Comparison of ENCODE assay signal across 8 mouse cellular contexts in the genomic region with DNA sequence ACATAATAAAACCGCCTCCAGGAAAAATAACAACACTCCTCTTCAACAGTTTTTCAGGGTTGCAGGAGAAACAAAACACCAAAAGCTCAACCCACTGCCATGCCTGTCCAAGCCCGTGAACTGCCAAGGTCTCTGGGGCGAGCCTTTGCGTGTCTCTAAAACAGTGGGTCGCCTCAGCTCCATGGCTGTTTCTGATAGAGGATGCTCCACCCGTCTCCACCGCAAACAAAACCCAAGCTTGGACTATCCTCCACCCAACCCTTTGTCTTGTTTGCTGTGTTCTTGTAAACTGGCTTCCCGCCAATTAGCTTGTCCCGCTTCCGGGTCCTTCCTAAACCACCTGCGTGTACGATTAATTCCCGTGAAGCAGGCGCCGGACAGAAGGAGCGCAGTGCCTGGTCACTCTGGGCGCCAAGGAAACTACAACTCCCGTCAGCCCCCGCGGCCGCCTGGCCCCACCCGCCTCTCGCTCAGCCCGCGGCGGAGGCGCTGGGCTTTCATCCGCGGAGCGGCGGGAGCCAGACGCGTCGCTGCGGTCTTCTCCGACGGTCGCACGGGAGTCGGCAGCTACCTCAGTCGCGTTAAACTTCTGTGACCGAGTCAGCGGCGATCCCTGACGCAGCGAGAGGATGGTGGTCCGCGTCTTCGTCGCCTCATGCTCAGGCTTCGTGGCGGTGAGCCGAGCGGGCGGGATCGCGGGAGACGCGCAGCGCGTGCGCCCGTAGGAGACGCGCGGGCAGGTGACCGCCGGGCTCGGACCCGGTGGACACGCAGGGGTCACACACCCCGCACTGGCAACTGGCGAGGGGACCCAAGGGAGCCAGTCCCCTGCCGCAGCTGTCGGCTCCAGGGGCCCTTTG. TPM values are rescaled to one million over a fixed set of nuclear protein-coding genes. Genes with fewer than 3 reads are reported as not detected.
DNase-seq lines count a peak whose midpoint lies in the region; ATAC-seq and TF ChIP-seq lines count a peak whose summit lies in the region.

A gene (plus strand): TSS at position 498 of the 860 bp plus-strand sequence.

- TF ChIP-seq CTCF in embryonic fibroblast, embryonic 13.5 days (IDR thresholded peaks at IDR 0.05; ENCODE audit: borderline replicate concordance, insufficient read depth, low read length), result no peak
- TF ChIP-seq CTCF in spleen, adult 2 months (IDR thresholded peaks at IDR 0.05; ENCODE audit: extremely low read depth, insufficient read depth, insufficient read length, insufficient replicate concordance), result no peak

- H3K4me1 ChIP-seq in erythroblast, embryonic 14.5 days (ENCODE audit: control insufficient read depth), result peaks cover 17% of the 10 kb centered on the region
- H3K4me1 ChIP-seq in embryonic fibroblast, embryonic 13.5 days (ENCODE audit: control insufficient read depth, insufficient read depth, low read length), result no peaks in the 10 kb centered on the region; the same call in 1 of the 2 replicates
- H3K4me1 ChIP-seq in heart, embryonic 12.5 days (replicated peaks), result peaks cover 24% of the 10 kb centered on the region
- H3K4me1 ChIP-seq in kidney, embryonic 16.5 days (ENCODE audit: insufficient read depth, low read length), result no peaks in the 10 kb centered on the region
- peaks cover 7% of the 10 kb centered on the region for H3K4me1 ChIP-seq in limb, embryonic 15.5 days
- peaks cover 2% of the 10 kb centered on the region; the same call in 1 of the 2 replicates for H3K4me1 ChIP-seq in midbrain, embryonic 16.5 days (ENCODE audit: control insufficient read depth, insufficient read depth, low read length)
- H3K4me1 ChIP-seq in spleen, adult 2 months (ENCODE audit: control insufficient read depth, insufficient read depth, insufficient read length), result peaks cover 4% of the 10 kb centered on the region; the same call in 1 of the 2 replicates

- DNase-seq in spleen, adult 2 months (ENCODE audit: low read depth in 1 of 2, low spot score in 2 of 2), result peak in 1 of 2 experiments; percentile 66

- H3K36me3 ChIP-seq in erythroblast, embryonic 14.5 days (ENCODE audit: control insufficient read depth), result no peaks in the 10 kb centered on the region; the same call in 1 of the 2 replicates
- H3K36me3 ChIP-seq in heart, embryonic 12.5 days, result no peaks in the 10 kb centered on the region
- H3K36me3 ChIP-seq in kidney, embryonic 16.5 days (ENCODE audit: insufficient read depth, low read length), result no peaks in the 10 kb centered on the region
- H3K36me3 ChIP-seq in limb, embryonic 15.5 days, result no peaks in the 10 kb centered on the region
- H3K36me3 ChIP-seq in midbrain, embryonic 16.5 days (ENCODE audit: control insufficient read depth, insufficient read depth, low read length), result no peaks in the 10 kb centered on the region
- no peaks in the 10 kb centered on the region for H3K36me3 ChIP-seq in spleen, adult 2 months (ENCODE audit: control insufficient read depth, insufficient read depth, low read length)

- H3K4me2 ChIP-seq in heart, embryonic 12.5 days, result peak within 1 kb of the TSS; percentile 82
- H3K4me2 ChIP-seq in kidney, embryonic 16.5 days (replicated peaks; ENCODE audit: low read depth, low read length), result peak within 1 kb of the TSS; percentile 70
- peak within 1 kb of the TSS; percentile 83 for H3K4me2 ChIP-seq in limb, embryonic 15.5 days
- peak within 1 kb of the TSS; percentile 63 for H3K4me2 ChIP-seq in midbrain, embryonic 16.5 days (ENCODE audit: low read length)

- peak within 1 kb of the TSS; percentile 79 for H3K9ac ChIP-seq in heart, embryonic 12.5 days
- peak within 1 kb of the TSS; percentile 68 for H3K9ac ChIP-seq in kidney, embryonic 16.5 days (replicated peaks; ENCODE audit: low read length)
- H3K9ac ChIP-seq in limb, embryonic 15.5 days, result peak within 1 kb of the TSS; percentile 40
- H3K9ac ChIP-seq in midbrain, embryonic 16.5 days (ENCODE audit: low read depth, low read length), result peak within 1 kb of the TSS; percentile 66

- peak; percentile 85 for TF ChIP-seq POLR2A in embryonic fibroblast, embryonic 13.5 days (IDR thresholded peaks at IDR 0.05; ENCODE audit: low read depth, low read length)
- TF ChIP-seq POLR2A in spleen, adult 2 months (IDR thresholded peaks at IDR 0.05; ENCODE audit: low read depth, low read length), result no peak

- WGBS in heart, embryonic 12.5 days, result 2% methylated on average over 76 of the region's 76 CpGs
- WGBS in kidney, embryonic 16.5 days, result 2% methylated on average over 76 of the region's 76 CpGs
- WGBS in limb, embryonic 15.5 days, result 2% methylated on average over 76 of the region's 76 CpGs
- under 1% methylated on average over 75 of the region's 76 CpGs for WGBS in midbrain, embryonic 16.5 days
- WGBS in spleen, adult 2 months, result 8% methylated on average over 76 of the region's 76 CpGs

- H3K4me3 ChIP-seq in erythroblast, embryonic 14.5 days (replicated peaks), result peak within 1 kb of the TSS; percentile 80
- H3K4me3 ChIP-seq in embryonic fibroblast, embryonic 13.5 days (ENCODE audit: insufficient read depth, low read length), result peak within 1 kb of the TSS; percentile 69
- H3K4me3 ChIP-seq in heart, embryonic 12.5 days, result peak within 1 kb of the TSS; percentile 76
- H3K4me3 ChIP-seq in kidney, embryonic 16.5 days (ENCODE audit: low read length), result peak within 1 kb of the TSS; percentile 68
- peak within 1 kb of the TSS; percentile 66 for H3K4me3 ChIP-seq in limb, embryonic 15.5 days
- H3K4me3 ChIP-seq in midbrain, embryonic 16.5 days (ENCODE audit: low read depth, low read length), result peak within 1 kb of the TSS; percentile 58
- peak within 1 kb of the TSS; percentile 87 for H3K4me3 ChIP-seq in spleen, adult 2 months (ENCODE audit: extremely low read depth, insufficient read depth, insufficient read length)

- H3K9me3 ChIP-seq in erythroblast, embryonic 14.5 days (ENCODE audit: control insufficient read depth, low read length), result peaks cover 2% of the 10 kb centered on the region; the same call in 1 of the 2 replicates
- no peaks in the 10 kb centered on the region for H3K9me3 ChIP-seq in heart, embryonic 12.5 days (replicated peaks)
- H3K9me3 ChIP-seq in kidney, embryonic 16.5 days (ENCODE audit: low read length), result no peaks in the 10 kb centered on the region
- no peaks in the 10 kb centered on the region for H3K9me3 ChIP-seq in limb, embryonic 15.5 days
- no peaks in the 10 kb centered on the region for H3K9me3 ChIP-seq in midbrain, embryonic 16.5 days (replicated peaks; ENCODE audit: control insufficient read depth, low read length, poor library complexity, severe bottlenecking)

- no peak for ATAC-seq in erythroblast, adult 5-6 weeks (replicated peaks; ENCODE audit: low FRiP score, poor library complexity, severe bottlenecking)
- peak; percentile 92 for ATAC-seq in heart, embryonic 12.5 days (ENCODE audit: insufficient number of reproducible peaks, low FRiP score)
- ATAC-seq in kidney, embryonic 16.5 days (ENCODE audit: low FRiP score, low TSS enrichment), result peak; percentile 97
- ATAC-seq in limb, embryonic 15.5 days (ENCODE audit: insufficient number of reproducible peaks, low FRiP score, low TSS enrichment, low read depth), result peak; percentile 78; the same call in 1 of the 2 replicates
- peak; percentile 93 for ATAC-seq in midbrain, embryonic 16.5 days

- no peak within 1 kb of the TSS for H3K27ac ChIP-seq in embryonic fibroblast, embryonic 13.5 days (ENCODE audit: insufficient read depth, low read length)
- H3K27ac ChIP-seq in heart, embryonic 12.5 days (ENCODE audit: poor library complexity, severe bottlenecking), result 0 out of 2 replicates have a peak within 1 kb of the TSS, but pooled peaks have one; percentile 0
- no peak within 1 kb of the TSS for H3K27ac ChIP-seq in kidney, embryonic 16.5 days (ENCODE audit: low read length)
- H3K27ac ChIP-seq in limb, embryonic 15.5 days, result no peak within 1 kb of the TSS
- H3K27ac ChIP-seq in midbrain, embryonic 16.5 days (ENCODE audit: low read length), result peak within 1 kb of the TSS; percentile 72
- no peak within 1 kb of the TSS for H3K27ac ChIP-seq in spleen, adult 2 months (ENCODE audit: insufficient read depth, low read length)

- H3K27me3 ChIP-seq in erythroblast, embryonic 14.5 days (ENCODE audit: control insufficient read depth), result peaks cover 22% of the 10 kb centered on the region
- no peaks in the 10 kb centered on the region for H3K27me3 ChIP-seq in heart, embryonic 12.5 days (replicated peaks)
- H3K27me3 ChIP-seq in kidney, embryonic 16.5 days (ENCODE audit: insufficient read depth, low read length), result no peaks in the 10 kb centered on the region
- H3K27me3 ChIP-seq in limb, embryonic 15.5 days, result no peaks in the 10 kb centered on the region
- H3K27me3 ChIP-seq in midbrain, embryonic 16.5 days (ENCODE audit: control insufficient read depth, insufficient read depth, low read depth, low read length), result no peaks in the 10 kb centered on the region
- H3K27me3 ChIP-seq in spleen, adult 2 months (ENCODE audit: control insufficient read depth, insufficient read depth, low read length), result peaks cover 4% of the 10 kb centered on the region

RNA-seq across cellular contexts. Expression of the gene that starts here (rescaled TPM):
- polyA plus RNA-seq in erythroblast, embryonic 14.5 days (2012), result 0.02 TPM in 1 of 2 replicates, not detected in the other
- total RNA-seq in erythroblast, adult 5-6 weeks (2015; ENCODE audit: low replicate concordance), result 0.84 TPM in 1 of 2 replicates, not detected in the other
- 0.17 TPM in 1 of 2 replicates, not detected in the other for total RNA-seq in erythroblast, adult 5-6 weeks (2017; ENCODE audit: low replicate concordance)
- polyA plus RNA-seq in embryonic fibroblast, embryonic 13.5 days (2011; ENCODE audit: insufficient read length, low read depth, missing spikeins), result 14.4 and 18.4 TPM in 2 replicates
- 19.0 and 22.3 TPM in 2 replicates for polyA plus RNA-seq in heart, embryonic 12.5 days (2016; fragmentation: Nextera tagmentation; extraction: Ambion mirVana)
- polyA plus RNA-seq in kidney, embryonic 16.5 days (2015; fragmentation: Nextera tagmentation; extraction: Ambion mirVana), result 19.0 and 22.2 TPM in 2 replicates
- polyA plus RNA-seq in limb, embryonic 15.5 days (2015; fragmentation: Nextera tagmentation; extraction: Ambion mirVana), result 25.7 and 25.9 TPM in 2 replicates
- polyA plus RNA-seq in midbrain, embryonic 16.5 days (2015; fragmentation: Nextera tagmentation; extraction: Ambion mirVana), result 8.4 and 10.3 TPM in 2 replicates
- polyA plus RNA-seq in spleen, adult 2 months (2012; rRNA removed), result 2.8 TPM in 2 replicates

Comparison
In these comparisons a context has a peak if more than half of its experiments do, and no peak if none do; other contexts are left out.
1. H3K27ac ChIP-seq: peak in heart, embryonic 12.5 days (single experiment) and midbrain, embryonic 16.5 days (single experiment); none in embryonic fibroblast, embryonic 13.5 days (single experiment), kidney, embryonic 16.5 days (single experiment), limb, embryonic 15.5 days (single experiment) and spleen, adult 2 months (single experiment).
2. Peak in every context shown above with its lines, with median percentiles within 50 percentile points of each other: H3K4me3 ChIP-seq, H3K4me2 ChIP-seq and H3K9ac ChIP-seq.